Mouse (Mus musculus): Measurements from ENCODE around the gene Tarbp1.

The Tarbp1 gene

DNA sequence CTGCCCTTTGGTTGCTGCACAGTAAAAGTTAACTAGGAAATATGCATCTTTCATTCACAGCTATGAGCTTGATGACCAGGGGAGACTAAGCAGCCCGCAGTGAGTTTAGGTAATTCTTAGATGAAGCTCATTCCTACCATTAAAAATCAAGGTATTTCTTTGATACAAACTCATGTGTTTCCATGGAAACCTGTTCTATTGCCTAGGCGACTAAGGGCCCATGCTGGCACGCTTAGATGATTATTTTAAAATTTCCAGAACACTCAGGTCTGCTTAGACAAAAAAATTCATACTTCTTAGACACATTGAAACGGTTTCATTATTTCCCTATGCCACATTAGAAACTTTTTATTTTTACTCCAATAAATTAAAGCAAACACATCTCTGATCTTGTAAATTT is 69.8 kb downstream of the Tarbp1 start:
- no peak for DNase-seq

DNA sequence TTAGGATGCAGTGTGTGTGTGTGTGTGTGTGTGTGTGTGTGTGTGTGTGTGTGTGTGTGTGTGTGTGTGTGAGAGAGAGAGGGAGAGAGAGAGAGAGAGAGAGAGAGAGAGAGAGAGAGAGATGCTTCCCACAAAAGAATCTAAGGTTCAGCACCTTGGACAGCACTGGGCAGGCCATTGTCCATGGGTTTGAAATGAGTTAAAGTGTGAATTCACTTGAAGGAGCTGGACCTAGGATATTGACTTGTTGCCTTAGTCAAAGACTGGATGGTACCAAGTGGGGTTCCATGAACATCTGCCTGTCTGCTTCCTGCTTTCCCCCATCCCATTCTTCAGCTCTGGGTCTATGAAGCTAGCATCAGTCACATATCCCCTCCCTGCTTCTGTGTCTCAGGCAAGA is 70.3 kb downstream of the Tarbp1 start:
- DNase-seq = peak; percentile 61

DNA sequence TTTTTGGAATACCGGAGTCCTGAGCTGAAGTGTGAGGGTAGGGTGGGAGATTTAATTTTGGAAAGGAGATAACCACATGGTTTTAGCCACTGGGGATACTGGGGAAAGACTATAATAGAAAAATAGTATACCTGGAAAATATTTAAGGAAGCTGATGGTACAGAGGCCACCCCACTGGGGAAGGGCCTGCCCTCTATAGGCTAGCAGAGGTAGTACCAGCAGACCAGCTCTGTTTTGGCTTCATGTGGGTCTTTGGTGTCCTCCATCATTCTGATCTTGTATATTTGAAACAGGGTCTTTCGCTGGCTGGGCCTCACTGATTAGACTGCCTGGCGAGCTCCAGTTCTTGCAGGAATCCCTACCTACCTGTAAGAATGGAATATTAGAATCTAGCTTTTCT is 76.5 kb downstream of the Tarbp1 start:
- DNase-seq = no peak

DNA sequence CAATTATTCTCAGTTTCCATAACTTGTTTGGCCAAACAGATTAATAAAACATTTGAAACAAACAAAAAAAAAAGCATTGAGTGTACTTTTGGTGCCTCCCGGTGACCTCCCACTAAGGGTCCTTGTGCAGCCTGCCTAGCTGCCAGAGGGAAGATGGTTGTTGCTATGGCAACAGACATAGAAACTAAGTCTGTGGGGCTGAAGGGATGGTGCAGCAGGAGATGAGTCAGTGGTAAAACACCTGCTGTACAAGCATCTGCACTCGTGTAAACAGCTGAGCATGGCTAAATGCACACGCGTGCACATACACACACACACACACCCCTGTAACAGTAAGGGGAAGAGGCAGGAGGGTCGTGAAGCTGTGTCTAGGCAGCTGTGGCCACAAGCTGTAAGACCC is 78.9 kb downstream of the Tarbp1 start:
- peak; percentile 27 for DNase-seq

DNA sequence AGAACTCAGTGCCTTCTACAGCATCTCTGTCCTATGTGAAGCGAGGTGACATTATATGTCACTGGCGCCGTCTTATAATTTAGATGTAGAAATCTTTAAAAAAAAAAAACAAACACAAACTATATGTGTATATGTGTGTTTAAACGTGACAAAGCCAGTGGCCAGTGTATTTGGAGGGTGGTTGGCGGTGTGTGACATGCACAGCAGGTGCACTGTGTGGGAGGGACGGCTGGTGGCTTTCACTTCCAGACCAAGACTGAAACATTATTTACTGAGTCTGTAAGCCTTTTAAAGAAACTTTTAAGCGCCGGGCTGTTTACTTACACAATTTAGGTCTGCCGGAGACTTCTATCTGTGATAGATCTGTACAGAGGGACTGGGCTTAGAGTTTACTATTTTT is 79.5 kb downstream of the Tarbp1 start:
- DNase-seq = no peak

DNA sequence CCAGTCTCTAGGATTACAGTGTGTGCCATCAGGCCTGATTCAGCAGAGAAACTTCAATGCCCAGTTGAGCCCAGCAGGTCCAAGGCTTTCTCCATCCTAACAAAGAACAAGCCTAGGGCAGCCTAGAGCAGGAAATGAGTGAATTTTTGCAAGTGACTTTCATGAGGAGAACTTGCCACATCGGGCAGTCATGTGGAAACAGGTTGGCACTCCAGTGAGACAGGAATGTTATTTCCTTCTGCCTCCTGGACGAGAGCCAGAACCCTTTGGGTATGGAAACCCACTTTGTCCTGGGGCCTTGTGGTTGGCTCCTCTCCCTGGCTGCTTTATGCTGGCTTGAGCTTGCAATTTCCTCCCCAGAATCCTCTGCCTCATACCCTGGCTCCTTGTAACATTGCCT is 83.3 kb downstream of the Tarbp1 start:
- DNase-seq = peak; percentile 15

DNA sequence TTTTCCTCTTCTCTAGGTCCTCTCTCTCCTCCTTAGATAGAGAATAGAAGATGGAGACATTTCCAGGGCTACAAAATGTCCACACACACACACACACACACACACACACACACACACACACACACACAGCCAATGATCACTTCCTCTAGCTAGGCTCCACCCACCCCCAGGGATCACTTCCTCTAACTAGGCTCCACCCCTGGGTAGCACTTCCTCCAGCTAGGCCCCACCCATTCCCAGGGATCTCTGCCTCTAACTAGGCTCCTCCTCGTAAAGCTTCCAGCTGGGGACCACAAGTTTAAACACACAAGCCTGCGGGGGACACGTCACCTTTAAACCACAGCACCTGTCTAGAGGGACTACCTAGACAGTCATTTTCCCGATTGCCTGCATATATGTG is 87.3 kb downstream of the Tarbp1 start:
- DNase-seq = peak; percentile 15

DNA sequence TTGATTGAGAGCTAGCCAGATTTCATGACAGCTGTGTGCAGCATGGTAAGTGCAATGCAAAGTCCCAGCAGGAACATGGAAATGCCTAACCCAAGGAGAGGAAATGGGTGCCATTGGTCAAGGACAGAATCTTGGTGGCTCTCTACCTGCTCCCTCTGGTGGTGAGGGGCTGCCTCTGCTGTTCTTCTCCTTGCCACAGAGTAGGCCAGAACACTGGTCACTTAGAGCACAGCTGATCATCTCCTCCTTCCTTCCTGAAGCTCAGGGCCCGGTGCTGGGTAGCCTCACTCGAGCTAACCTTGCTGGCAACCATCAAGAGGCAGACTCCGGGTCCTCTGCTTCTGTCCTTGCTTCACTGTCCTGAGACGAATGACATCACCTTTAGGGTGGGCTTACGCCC is 92.1 kb downstream of the Tarbp1 start:
- DNase-seq = peak; percentile 68

DNA sequence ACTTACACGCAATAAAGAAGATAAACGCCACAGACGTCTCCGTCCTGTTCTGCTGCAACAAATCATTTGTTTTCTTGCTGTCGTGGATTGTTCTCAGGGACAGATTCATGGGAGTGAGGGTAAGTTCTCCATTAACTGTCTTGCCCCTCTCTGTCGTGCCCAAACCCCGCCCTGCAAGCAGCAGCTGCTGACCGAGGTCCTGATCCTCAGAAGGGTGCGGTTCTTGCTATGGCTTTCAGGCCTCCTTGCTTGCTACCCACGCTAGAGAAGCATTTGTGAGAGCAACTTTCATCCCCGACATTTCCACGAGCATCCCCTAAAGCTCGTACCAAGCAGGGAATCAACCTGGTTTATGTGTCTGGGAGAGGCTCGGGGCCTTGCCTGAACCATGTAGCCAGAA is 92.6 kb downstream of the Tarbp1 start:
- no peak for DNase-seq

DNA sequence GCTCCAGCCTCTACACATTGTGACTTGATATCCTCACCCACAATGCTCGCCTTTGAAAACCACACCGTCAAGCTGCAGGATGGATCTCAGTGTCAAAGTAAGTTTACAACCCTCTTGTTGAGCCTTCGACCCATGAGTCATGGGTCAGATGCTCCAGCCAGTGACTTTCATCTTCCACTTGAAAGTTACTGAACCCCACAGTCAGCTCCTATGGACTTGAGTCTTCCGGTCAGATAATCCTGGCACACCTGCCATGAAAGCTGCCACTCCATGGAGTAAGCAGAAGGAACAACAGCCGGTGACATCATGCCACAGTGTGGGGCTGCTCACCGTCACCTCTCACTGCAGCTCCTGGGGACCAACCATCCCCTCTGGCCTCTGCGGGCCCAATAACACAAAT is 93.6 kb downstream of the Tarbp1 start:
- no peak for DNase-seq

DNA sequence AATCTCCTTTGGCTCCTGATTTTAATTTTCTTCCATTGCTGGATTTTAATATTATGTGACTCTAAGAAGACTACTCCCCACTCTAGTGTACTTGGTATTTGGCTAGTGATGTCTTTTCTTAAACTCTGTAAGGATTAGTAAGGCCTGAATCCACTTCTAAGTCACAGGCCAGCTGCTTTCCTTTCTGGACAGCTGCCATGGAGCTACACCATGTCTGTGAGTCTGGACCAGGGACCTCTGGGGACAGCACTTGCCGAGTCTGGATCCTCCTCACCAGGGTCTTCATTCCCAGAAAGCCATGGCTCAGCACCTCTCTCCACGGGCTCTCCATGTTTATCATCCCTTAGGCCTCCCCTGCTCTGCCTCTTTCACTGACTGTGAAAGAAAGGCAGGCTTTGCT is 94.7 kb downstream of the Tarbp1 start:
- peak; percentile 61 for DNase-seq

DNA sequence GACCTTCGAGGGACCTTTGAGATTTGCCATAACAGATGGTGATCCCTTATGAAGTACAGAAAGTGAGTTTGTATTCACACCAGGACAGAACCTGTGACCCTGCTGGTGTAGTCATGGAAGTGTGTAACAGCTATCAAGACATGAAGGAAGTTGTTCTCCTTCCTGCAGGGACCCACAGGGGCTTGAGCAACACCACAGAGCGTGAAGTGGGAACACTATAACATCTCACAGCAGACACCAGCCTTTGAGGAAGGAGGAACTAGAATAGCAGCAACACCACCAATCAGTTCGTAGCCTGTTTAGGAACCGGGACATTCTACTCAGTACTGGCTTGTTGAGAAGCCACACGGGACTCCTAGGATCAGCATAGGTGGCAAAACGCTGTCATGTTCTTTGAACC is 95.3 kb downstream of the Tarbp1 start:
- DNase-seq = no peak
